Mouse (Mus musculus) hindbrain, embryonic 14.5 days (tissue): ENCODE results near the gene Nav2. TPM values are rescaled to one million over a fixed set of nuclear protein-coding genes. Genes with fewer than 3 reads are reported as not detected.

Source experiments
- polyA plus RNA-seq: library from polyadenylated mRNA; unstranded; fragments of >200 nt; fragmentation: Nextera tagmentation; extraction: Ambion mirVana; gene quantifications from 2 replicates; pipeline ENCODE4 v1.2.1, GENCODE M21; 2014

Gene Nav2
- polyA plus RNA-seq, 1 experiment from 2014 or later = 28.2 TPM

Other genes with a start within 250 kb of the Nav2 start
- gene Zdhhc13, start 119.7 kb upstream of the Nav2 start, polyA plus RNA-seq = 44.1 and 45.1 TPM in 2 replicates
- not detected in 2 replicates for gene Csrp3, start 60.7 kb upstream of the Nav2 start, polyA plus RNA-seq
- 2.4 and 2.7 TPM in 2 replicates for gene E2f8, start 27.1 kb upstream of the Nav2 start, polyA plus RNA-seq